Mouse (Mus musculus) neural tube, embryonic 13.5 days (tissue): Measurements from ENCODE around the gene Abcc2. TPM values are rescaled to one million over a fixed set of nuclear protein-coding genes. Genes with fewer than 3 reads are reported as not detected.

Source experiments
- ATAC-seq: fragments of 200-750 bp; cut with Nextera tagmentation; 2 replicates; pipeline ENCODE4 v1.8.0; 2017; ENCODE audit warnings: low read depth, mild to moderate bottlenecking, moderate TSS enrichment, moderate library complexity
- H3K27ac ChIP-seq: fragments of 300-500 bp; sonication (generic); replicated peaks from 2 replicates; pipeline ENCODE4 v1.5.1; 2015; ENCODE audit warnings: moderate library complexity, mild to moderate bottlenecking, inconsistent platforms
- H3K27me3 ChIP-seq: fragments of 300-500 bp; sonication (generic); 2 replicates; pipeline ENCODE4 v1.6.1; 2015; ENCODE audit warnings: mild to moderate bottlenecking, inconsistent platforms
- H3K36me3 ChIP-seq: fragments of 300-500 bp; sonication (generic); 2 replicates; pipeline ENCODE4 v1.6.1; 2015; ENCODE audit warnings: mild to moderate bottlenecking, inconsistent platforms
- H3K4me1 ChIP-seq: fragments of 300-500 bp; sonication (generic); replicated peaks from 2 replicates; pipeline ENCODE4 v1.6.1; 2015; ENCODE audit warnings: inconsistent platforms
- H3K4me2 ChIP-seq: fragments of 300-500 bp; sonication (generic); 2 replicates; pipeline ENCODE4 v1.6.1; 2015; ENCODE audit warnings: inconsistent platforms, mild to moderate bottlenecking, moderate library complexity
- H3K4me3 ChIP-seq: fragments of 300-500 bp; sonication (generic); 2 replicates; pipeline ENCODE4 v1.5.1; 2015; ENCODE audit warnings: mild to moderate bottlenecking, inconsistent platforms
- H3K9ac ChIP-seq: fragments of 300-500 bp; sonication (generic); 2 replicates; pipeline ENCODE4 v1.6.1; 2015; ENCODE audit warnings: moderate library complexity, mild to moderate bottlenecking, inconsistent platforms
- H3K9me3 ChIP-seq: fragments of 300-500 bp; sonication (generic); 2 replicates; pipeline ENCODE4 v1.6.1; 2016; ENCODE audit warnings: inconsistent platforms
- WGBS: fragments of 180-500 bp; shearing (Covaris S2); methylation state at CpG from one replicate; pipeline ENCODE4 v1.1.7; 2015; 5-methylcytosine and 5-hydroxymethylcytosine counted together
- polyA plus RNA-seq: library from polyadenylated mRNA; unstranded; fragments of >200 nt; fragmentation: Nextera tagmentation; extraction: Ambion mirVana; gene quantifications from 2 replicates; pipeline ENCODE4 v1.2.1, GENCODE M21; 2015

Gene Abcc2
- polyA plus RNA-seq, 1 experiment from 2014 or later: 0.17 TPM

DNA sequence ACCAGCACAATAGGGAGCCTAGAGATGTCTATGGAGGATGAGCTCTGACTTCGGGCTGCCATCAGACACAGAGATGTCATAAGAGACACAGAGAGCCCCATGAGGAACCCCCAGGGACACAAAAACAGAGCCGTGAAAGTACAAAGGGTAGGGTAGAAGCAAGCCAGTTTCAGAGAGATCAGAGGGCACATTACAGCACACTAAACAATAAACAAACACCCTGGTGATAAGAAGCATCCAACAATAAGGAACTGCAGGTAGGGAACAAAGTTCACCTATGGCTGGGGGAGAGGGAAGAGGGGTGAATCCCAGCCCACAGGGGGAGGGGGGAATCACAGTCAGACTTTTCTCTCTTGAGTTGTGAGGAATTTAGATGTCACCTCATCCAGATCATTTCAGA is 105.7 kb downstream of the Abcc2 start:
- WGBS: 72% methylated on average over 2 of the region's 2 CpGs
- H3K9ac ChIP-seq: no peak overlapping the region
- no peaks in the 10 kb centered on the region for H3K9me3 ChIP-seq
- H3K4me1 ChIP-seq: peaks cover 16% of the 10 kb centered on the region
- no peaks in the 10 kb centered on the region for H3K27me3 ChIP-seq
- H3K4me3 ChIP-seq: no peak overlapping the region
- no peak overlapping the region for H3K4me2 ChIP-seq
- ATAC-seq: no peak
- H3K27ac ChIP-seq: no peak overlapping the region
- H3K36me3 ChIP-seq: no peaks in the 10 kb centered on the region

Other genes starting within 250 kb of the Abcc2 start
- gene Nkx2-3, start 169.9 kb upstream of the Abcc2 start, polyA plus RNA-seq: not detected in 2 replicates
- gene Slc25a28, start 107.3 kb upstream of the Abcc2 start, polyA plus RNA-seq: 14.0 and 15.9 TPM in 2 replicates
- 8.9 and 11.3 TPM in 2 replicates for gene Entpd7, start 92.5 kb upstream of the Abcc2 start, polyA plus RNA-seq
- 8.8 and 9.2 TPM in 2 replicates for gene Cutc, start 29.2 kb upstream of the Abcc2 start, polyA plus RNA-seq
- gene Cox15, start 29.2 kb upstream of the Abcc2 start, polyA plus RNA-seq: 12.9 and 14.7 TPM in 2 replicates
- gene Dnmbp, start 158.0 kb downstream of the Abcc2 start, polyA plus RNA-seq: 9.3 and 10.3 TPM in 2 replicates
- 0.21 and 0.43 TPM in 2 replicates for gene Cpn1, start 204.4 kb downstream of the Abcc2 start, polyA plus RNA-seq
- gene Cyp2c23, start 247.0 kb downstream of the Abcc2 start, polyA plus RNA-seq: not detected in 2 replicates